Mouse (Mus musculus): ENCODE measurements around the gene Cfap206. TPM values are rescaled to one million over a fixed set of nuclear protein-coding genes. Genes with fewer than 3 reads are reported as not detected.

The Cfap206 gene
- polyA plus RNA-seq, 1 experiment from 2014 or later, result not detected

DNA sequence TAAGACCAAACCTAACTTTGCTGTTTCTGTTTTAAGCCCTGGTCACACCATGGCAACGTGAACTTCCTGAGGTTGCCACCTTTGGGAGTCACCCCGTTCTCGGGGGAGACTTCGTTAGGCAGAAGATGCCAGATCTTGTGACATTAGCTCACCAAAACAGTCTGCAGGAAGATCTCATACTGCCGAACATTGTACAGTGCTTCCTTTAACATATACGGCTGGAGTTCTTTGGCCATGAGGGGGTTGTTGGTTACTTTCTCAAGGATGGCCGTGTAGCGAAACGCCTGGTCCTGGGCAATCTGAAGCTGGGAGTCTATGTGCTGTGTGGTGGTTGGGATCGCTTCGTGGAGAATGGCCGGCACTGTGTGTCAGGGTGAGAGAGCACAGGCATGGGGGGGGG, 10.6 kb downstream of the Cfap206 start:
- H3K4me1 ChIP-seq, result no peaks in the 10 kb centered on the region
- no peaks in the 10 kb centered on the region for H3K27me3 ChIP-seq (replicated peaks)
- H3K4me2 ChIP-seq, result no peak overlapping the region
- H3K27ac ChIP-seq (replicated peaks), result no peak overlapping the region
- H3K4me3 ChIP-seq, result no peak overlapping the region
- H3K9me3 ChIP-seq, result peaks cover 16% of the 10 kb centered on the region
- 91% methylated on average over 12 of the region's 12 CpGs for WGBS
- H3K9ac ChIP-seq, result no peak overlapping the region
- H3K36me3 ChIP-seq, result no peaks in the 10 kb centered on the region
- no peak for ATAC-seq (ENCODE audit: extremely low read depth, insufficient number of reproducible peaks, low FRiP score, low TSS enrichment)

DNA sequence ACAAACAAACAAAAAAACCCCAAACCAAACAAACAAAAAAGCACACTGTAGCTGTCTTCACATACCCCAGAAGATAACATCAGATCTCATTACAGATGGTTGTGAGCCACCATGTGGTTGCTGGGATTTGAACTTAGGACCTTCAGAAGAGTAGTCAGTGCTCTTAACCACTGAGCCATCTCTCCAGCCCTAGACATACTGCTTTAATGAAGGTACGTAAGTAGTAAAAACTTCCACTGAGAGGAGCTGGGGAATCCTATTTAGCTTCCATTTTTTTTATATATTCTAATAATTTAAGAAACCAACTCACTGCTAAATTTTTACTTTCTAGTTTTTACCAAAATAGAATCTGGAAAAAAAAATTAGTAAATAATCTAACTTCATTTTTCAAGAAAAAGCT, 14.9 kb downstream of the Cfap206 start:
- Histone ChIP-seq H3K4me1 (no peaks in the 10 kb centered on the region), H3K9me3 (peaks cover 19% of the 10 kb centered on the region), H3K9ac (no peak overlapping the region), H3K27me3 (replicated peaks) (no peaks in the 10 kb centered on the region), H3K4me2 (no peak overlapping the region), H3K36me3 (no peaks in the 10 kb centered on the region), H3K4me3 (no peak overlapping the region), H3K27ac (replicated peaks) (no peak overlapping the region)
- ATAC-seq (ENCODE audit: extremely low read depth, insufficient number of reproducible peaks, low FRiP score, low TSS enrichment), result no peak
- WGBS, result 81% methylated on average over 1 of the region's 1 CpGs

- Histone ChIP-seq H3K4me3 (no peak overlapping the region), H3K27ac (replicated peaks) (no peak overlapping the region), H3K4me1 (no peaks in the 10 kb centered on the region), H3K36me3 (no peaks in the 10 kb centered on the region), H3K27me3 (replicated peaks) (no peaks in the 10 kb centered on the region), H3K9ac (no peak overlapping the region), H3K4me2 (no peak overlapping the region), H3K9me3 (peaks cover 7% of the 10 kb centered on the region; the same call in 1 of the 2 replicates)
- no peak for ATAC-seq (ENCODE audit: extremely low read depth, insufficient number of reproducible peaks, low FRiP score, low TSS enrichment)
- WGBS, result 55% methylated on average over 3 of the region's 3 CpGs
Observed at GRCm38 (mm10) chr4:34708127-34708526, 21.9 kb downstream of the Cfap206 start.

DNA sequence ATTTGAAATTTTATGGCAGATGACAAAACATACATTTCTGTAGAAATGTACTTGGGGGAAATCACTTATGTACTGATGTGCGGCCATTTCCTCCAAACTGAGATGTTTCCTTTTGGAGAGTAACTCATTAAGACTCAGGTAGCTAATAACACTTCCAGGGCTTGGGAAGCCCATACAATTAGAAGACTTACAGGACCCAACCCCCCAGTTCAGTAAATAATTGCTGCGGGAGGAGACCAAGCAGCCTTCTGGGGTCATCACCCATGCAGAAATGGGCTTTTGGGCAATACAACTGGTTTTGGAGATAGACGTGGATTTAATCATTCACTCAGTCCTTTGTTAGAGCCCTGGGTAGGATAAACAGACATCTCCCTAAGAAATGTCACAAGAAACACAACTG, 22.8 kb downstream of the Cfap206 start:
- no peaks in the 10 kb centered on the region for H3K27me3 ChIP-seq (replicated peaks)
- H3K27ac ChIP-seq (replicated peaks), result no peak overlapping the region
- H3K4me3 ChIP-seq, result no peak overlapping the region
- WGBS, result 68% methylated on average over 3 of the region's 3 CpGs
- ATAC-seq (ENCODE audit: extremely low read depth, insufficient number of reproducible peaks, low FRiP score, low TSS enrichment), result no peak
- H3K4me2 ChIP-seq, result no peak overlapping the region
- no peaks in the 10 kb centered on the region for H3K4me1 ChIP-seq
- peaks cover 7% of the 10 kb centered on the region; the same call in 1 of the 2 replicates for H3K9me3 ChIP-seq
- no peak overlapping the region for H3K9ac ChIP-seq
- H3K36me3 ChIP-seq, result no peaks in the 10 kb centered on the region

GRCm38 (mm10) chr4:34703029-34703428, 27.0 kb downstream of the Cfap206 start:
- H3K27me3 ChIP-seq (replicated peaks), result no peaks in the 10 kb centered on the region
- no peak overlapping the region for H3K27ac ChIP-seq (replicated peaks)
- H3K9me3 ChIP-seq, result no peaks in the 10 kb centered on the region
- WGBS, result 54% methylated on average over 4 of the region's 4 CpGs
- H3K4me1 ChIP-seq, result no peaks in the 10 kb centered on the region
- H3K4me3 ChIP-seq, result no peak overlapping the region
- no peak overlapping the region for H3K4me2 ChIP-seq
- ATAC-seq (ENCODE audit: extremely low read depth, insufficient number of reproducible peaks, low FRiP score, low TSS enrichment), result no peak
- H3K36me3 ChIP-seq, result no peaks in the 10 kb centered on the region
- no peak overlapping the region for H3K9ac ChIP-seq

- Histone ChIP-seq H3K36me3 (no peaks in the 10 kb centered on the region), H3K27me3 (replicated peaks) (no peaks in the 10 kb centered on the region), H3K9me3 (no peaks in the 10 kb centered on the region), H3K4me3 (no peak overlapping the region), H3K4me2 (no peak overlapping the region), H3K4me1 (no peaks in the 10 kb centered on the region), H3K27ac (replicated peaks) (no peak overlapping the region), H3K9ac (no peak overlapping the region)
- no peak for ATAC-seq (ENCODE audit: extremely low read depth, insufficient number of reproducible peaks, low FRiP score, low TSS enrichment)
- 91% methylated on average over 11 of the region's 11 CpGs for WGBS
Observed at GRCm38 (mm10) chr4:34702231-34702630, 27.8 kb downstream of the Cfap206 start.

GRCm38 (mm10) chr4:34701528-34701927, 28.5 kb downstream of the Cfap206 start:
- H3K9ac ChIP-seq, result no peak overlapping the region
- H3K4me1 ChIP-seq, result no peaks in the 10 kb centered on the region
- H3K27me3 ChIP-seq (replicated peaks), result no peaks in the 10 kb centered on the region
- H3K4me2 ChIP-seq, result no peak overlapping the region
- no peaks in the 10 kb centered on the region for H3K9me3 ChIP-seq
- 64% methylated on average over 5 of the region's 5 CpGs for WGBS
- no peak overlapping the region for H3K4me3 ChIP-seq
- no peaks in the 10 kb centered on the region for H3K36me3 ChIP-seq
- ATAC-seq (ENCODE audit: extremely low read depth, insufficient number of reproducible peaks, low FRiP score, low TSS enrichment), result no peak
- no peak overlapping the region for H3K27ac ChIP-seq (replicated peaks)

DNA sequence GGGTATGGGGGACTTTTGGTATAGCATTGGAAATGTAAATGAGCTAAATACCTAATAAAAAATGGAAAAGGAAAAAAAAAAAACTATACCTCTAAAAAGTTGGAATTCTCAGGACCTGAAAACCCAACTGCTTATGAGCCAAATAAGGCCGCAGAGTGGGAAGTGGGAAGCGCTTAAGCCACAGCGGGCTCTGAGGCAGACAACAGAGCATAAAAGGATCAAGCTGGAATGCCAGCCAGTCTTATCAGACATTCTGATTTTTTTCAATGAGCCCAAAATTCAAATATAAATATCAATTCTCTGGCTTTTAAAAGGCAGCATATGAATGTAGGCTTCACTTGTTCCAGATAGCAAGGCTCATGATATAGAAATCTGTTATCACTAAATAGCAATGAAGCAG, 42.0 kb downstream of the Cfap206 start:
- H3K4me1 ChIP-seq, result peaks cover 11% of the 10 kb centered on the region
- H3K9me3 ChIP-seq, result no peaks in the 10 kb centered on the region
- H3K27me3 ChIP-seq (replicated peaks), result no peaks in the 10 kb centered on the region
- 60% methylated on average over 3 of the region's 3 CpGs for WGBS
- peak overlapping the region; percentile 9; the same call in 1 of the 2 replicates for H3K27ac ChIP-seq (replicated peaks)
- no peak overlapping the region for H3K9ac ChIP-seq
- no peak for ATAC-seq (ENCODE audit: extremely low read depth, insufficient number of reproducible peaks, low FRiP score, low TSS enrichment)
- peak overlapping the region; percentile 10; the same call in 1 of the 2 replicates for H3K4me3 ChIP-seq
- H3K4me2 ChIP-seq, result peak overlapping the region; percentile 75
- peaks cover 3% of the 10 kb centered on the region for H3K36me3 ChIP-seq

GRCm38 (mm10) chr4:34686874-34687567, 43.0 kb downstream of the Cfap206 start, which contains the start of gene Slc35a1:
Gene Slc35a1 (minus strand): TSS chr4:34687438.
- ATAC-seq (ENCODE audit: extremely low read depth, insufficient number of reproducible peaks, low FRiP score, low TSS enrichment), result peak; percentile 93

GRCm38 (mm10) chr4:34680530-34680929, 49.5 kb downstream of the Cfap206 start:
- no peaks in the 10 kb centered on the region for H3K27me3 ChIP-seq (replicated peaks)
- H3K9ac ChIP-seq, result no peak overlapping the region
- peaks cover 4% of the 10 kb centered on the region for H3K4me1 ChIP-seq
- ATAC-seq (ENCODE audit: extremely low read depth, insufficient number of reproducible peaks, low FRiP score, low TSS enrichment), result no peak
- H3K36me3 ChIP-seq, result peaks cover 46% of the 10 kb centered on the region
- H3K4me2 ChIP-seq, result no peak overlapping the region
- no peaks in the 10 kb centered on the region for H3K9me3 ChIP-seq
- H3K27ac ChIP-seq (replicated peaks), result no peak overlapping the region
- 84% methylated on average over 5 of the region's 5 CpGs for WGBS
- no peak overlapping the region for H3K4me3 ChIP-seq

More at GRCm38 (mm10) chr4:34686874-34687567, 43.0 kb downstream of the Cfap206 start, which contains the start of gene Slc35a1:
- H3K4me3 ChIP-seq, result peak within 1 kb of the TSS; percentile 94
- H3K36me3 ChIP-seq, result peaks cover 13% of the 10 kb centered on the region
- no peaks in the 10 kb centered on the region for H3K9me3 ChIP-seq
- WGBS, result under 1% methylated on average over 65 of the region's 65 CpGs
- peak within 1 kb of the TSS; percentile 96 for H3K27ac ChIP-seq (replicated peaks)
- H3K4me2 ChIP-seq, result peak within 1 kb of the TSS; percentile 75
- no peaks in the 10 kb centered on the region for H3K27me3 ChIP-seq (replicated peaks)
- peaks cover 11% of the 10 kb centered on the region for H3K4me1 ChIP-seq
- peak within 1 kb of the TSS; percentile 97 for H3K9ac ChIP-seq

DNA sequence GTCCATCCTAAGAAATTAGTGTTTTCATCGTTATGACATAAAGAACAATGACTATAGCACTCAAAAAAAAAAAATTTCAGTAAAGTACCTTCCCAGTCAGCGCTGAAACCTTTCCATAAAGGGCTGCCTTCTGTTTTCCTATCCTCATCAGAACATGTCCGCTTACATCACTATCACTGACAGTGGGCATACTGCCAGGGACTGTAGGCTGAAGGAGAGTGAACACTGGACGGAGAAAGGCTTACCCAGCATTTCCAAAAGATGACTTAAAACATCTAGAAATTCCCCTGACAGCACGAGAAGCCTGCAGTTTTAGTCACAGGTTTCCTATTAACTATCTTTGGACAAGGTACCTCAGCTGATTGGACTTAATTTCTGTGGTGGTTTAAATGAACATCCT, 56.3 kb downstream of the Cfap206 start:
- no peak overlapping the region for H3K4me3 ChIP-seq
- 61% methylated on average over 5 of the region's 5 CpGs for WGBS
- ATAC-seq (ENCODE audit: extremely low read depth, insufficient number of reproducible peaks, low FRiP score, low TSS enrichment), result no peak

DNA sequence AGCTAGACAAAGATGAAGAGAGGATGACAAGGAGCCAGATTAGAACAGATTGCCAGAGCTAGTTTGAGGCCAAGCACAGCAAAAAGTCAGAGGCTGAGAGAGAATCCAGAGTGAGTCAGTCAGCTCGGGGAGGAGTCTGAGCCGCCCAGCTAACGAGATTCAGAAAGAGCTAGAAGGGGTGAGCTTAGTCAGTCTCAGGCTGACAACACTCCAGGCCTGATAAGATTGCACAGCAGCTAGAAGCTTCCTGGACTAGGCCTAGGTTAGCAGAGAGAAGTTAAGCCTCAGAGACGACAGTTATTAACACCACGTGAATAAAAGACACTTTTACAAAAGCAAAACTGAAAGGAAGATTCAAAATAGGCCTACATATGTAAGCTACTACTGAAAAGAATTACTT, 62.1 kb downstream of the Cfap206 start:
- no peak overlapping the region for H3K9ac ChIP-seq
- H3K27ac ChIP-seq (replicated peaks), result no peak overlapping the region
- whole genome bisulfite sequencing, result 70% methylated on average over 5 of the region's 5 CpGs
- H3K4me3 ChIP-seq, result no peak overlapping the region
- no peaks in the 10 kb centered on the region for H3K27me3 ChIP-seq (replicated peaks)
- H3K36me3 ChIP-seq, result peaks cover 65% of the 10 kb centered on the region
- no peaks in the 10 kb centered on the region for H3K4me1 ChIP-seq
- no peak overlapping the region for H3K4me2 ChIP-seq
- no peaks in the 10 kb centered on the region for H3K9me3 ChIP-seq
- ATAC-seq (ENCODE audit: extremely low read depth, insufficient number of reproducible peaks, low FRiP score, low TSS enrichment), result no peak

More for the DNA sequence above, 56.3 kb downstream of the Cfap206 start:
- peaks cover 48% of the 10 kb centered on the region for H3K36me3 ChIP-seq
- H3K27ac ChIP-seq (replicated peaks), result no peak overlapping the region
- H3K4me2 ChIP-seq, result no peak overlapping the region
- H3K4me1 ChIP-seq, result peaks cover 8% of the 10 kb centered on the region
- H3K9me3 ChIP-seq, result no peaks in the 10 kb centered on the region
- no peaks in the 10 kb centered on the region for H3K27me3 ChIP-seq (replicated peaks)
- no peak overlapping the region for H3K9ac ChIP-seq

Data from heart, embryonic 13.5 days (tissue).